Mouse (Mus musculus) ES-CJ7 (cell line): ENCODE data around the gene Smg6.

Source experiments
- DNase-seq: peaks from one replicate; pipeline ENCODE4 v3.0.0; 2011; ENCODE audit warnings: low read depth, low spot score

Gene Smg6

DNA sequence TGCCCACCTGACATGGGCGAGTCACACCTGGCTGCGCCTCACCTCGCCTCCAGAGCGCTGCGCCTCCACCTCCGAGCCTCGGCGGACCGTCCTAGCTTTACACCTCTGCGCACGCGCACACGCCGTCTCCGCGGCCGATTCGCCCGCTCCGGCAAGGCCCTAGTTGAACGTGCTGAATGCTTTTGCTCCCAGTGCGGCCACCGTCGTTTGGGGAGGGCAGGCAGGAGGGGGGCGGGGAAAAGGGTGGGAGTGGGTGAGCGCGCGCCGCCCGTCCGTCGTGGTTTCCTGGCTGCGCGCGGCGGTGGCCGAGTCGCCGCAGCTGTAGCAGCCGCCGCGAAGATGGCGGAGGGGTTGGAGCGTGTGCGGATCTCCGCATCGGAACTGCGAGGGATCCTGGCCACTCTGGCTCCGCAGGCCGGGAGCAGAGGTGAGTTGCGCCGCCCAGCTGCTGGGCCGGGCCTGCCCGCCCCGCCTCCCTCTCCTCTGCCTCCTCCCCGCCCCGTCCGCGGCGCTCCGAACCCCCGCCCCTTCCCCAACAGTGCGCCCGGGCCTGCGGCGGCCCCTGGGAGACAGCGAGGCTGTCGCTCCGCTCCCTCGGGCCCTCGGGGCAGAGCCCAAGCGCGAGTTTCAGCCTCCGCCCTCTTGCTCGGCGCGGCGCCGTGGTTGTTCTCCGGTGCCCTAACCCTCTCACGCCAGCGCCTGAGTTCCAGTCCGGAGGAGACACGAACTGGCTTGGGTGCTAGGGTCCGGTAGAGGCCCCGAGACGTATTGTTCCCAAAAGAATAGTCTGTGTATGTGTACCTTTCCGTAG lies at the start of gene Smg6, which contains the start of gene Srr:
TSS of gene Smg6 (plus strand) at position 247 of the 811 bp plus-strand sequence.
TSS of gene Srr (minus strand) at position 372 of the 811 bp plus-strand sequence.
- DNase-seq, result peak; percentile 98

DNA sequence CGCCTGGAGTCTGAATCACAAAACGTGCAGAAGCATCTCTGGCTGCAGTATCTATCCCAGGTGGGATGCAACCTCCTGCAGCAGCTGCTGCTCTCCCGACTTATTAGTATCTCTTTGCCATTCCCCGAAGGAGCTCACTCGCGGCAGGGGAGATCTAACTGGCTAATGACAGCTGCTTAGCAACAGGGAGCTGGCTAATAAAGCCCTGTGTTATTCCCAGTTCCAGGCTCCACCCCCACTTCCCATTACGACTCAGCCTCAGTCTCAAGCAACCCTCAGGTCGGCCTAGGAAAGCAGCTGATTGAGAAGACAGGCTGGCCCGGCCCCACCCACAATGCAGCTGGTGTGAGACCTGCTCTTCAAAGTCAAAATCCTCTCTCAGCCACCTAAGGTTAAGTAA lies 48.8 kb upstream of the Smg6 start:
- DNase-seq, result peak; percentile 85

DNA sequence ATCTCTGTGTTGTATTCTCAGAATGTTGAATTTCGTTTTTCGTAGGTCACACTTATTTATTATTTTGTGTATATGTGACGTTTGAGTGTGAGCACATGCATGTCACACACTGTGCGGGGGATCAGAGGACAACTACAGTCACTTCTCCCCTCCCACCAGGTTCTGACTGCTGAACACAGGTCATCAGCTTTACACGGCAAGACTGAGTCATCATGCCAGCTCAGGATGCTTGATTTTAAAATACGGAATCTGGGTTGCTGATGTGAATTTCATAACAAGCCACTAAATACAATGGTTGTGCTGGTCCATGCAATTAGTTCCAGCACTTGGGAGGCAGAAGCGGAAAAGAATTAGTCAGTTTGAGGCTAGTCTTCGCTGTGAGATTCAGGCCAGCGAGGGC lies 44.6 kb upstream of the Smg6 start:
- DNase-seq, result no peak

DNA sequence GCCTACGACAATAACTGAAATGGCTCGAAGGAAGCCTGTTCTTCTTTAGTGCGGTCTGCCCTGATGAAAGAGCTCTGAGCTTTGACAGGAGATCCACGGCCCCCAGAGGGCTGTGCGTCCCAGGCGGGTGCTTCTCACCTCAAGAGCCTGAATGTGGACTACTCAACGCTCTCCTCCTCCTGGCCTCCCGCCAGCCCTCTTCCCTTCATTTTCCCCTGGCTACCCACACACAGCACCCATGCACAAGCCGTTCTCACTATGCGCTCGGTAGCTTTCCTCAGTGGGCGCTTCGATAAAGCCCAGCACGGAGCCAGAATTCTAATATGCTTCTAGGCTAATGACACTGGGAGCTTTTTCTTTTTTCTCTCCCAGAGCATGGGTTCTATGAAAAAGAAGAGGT lies 43.6 kb upstream of the Smg6 start:
- no peak for DNase-seq

DNA sequence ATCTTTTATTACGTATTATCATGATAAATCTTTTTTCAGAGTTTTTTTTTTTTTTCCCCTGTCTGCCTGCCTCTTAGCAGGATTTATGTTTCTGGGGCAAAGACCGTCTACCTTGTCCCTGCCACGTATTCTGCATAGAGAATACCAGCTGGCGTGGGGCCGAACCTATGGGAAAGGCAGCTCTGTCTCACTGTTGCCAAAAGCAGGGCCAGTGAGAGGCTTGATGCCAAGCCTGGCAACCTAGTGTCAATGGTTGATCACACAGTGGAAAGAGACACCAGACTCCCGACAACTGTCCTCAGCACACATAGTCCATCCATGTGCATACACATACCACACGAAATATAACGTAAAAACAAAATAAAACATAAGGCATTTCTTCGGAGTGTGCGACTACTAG lies 42.5 kb upstream of the Smg6 start:
- no peak for DNase-seq

DNA sequence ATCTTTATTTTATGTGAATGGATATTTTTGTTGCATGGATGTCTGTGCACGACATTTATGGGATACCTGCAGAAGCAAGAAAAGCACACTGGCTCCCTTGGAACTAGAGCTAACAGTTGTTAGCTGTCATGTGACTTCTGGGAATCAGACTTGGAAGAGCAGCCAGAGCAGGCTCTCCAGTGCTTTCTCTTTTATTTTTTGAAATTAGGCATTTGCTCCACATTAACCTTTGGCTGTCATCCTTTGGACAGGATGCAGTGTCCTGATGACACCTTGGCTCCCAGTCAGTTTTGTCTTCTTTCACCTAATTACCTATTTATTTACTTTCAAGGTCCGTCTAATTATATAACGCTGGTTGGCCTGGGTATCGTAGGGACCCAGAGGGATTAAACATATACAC lies 31.0 kb upstream of the Smg6 start:
- DNase-seq, result no peak

DNA sequence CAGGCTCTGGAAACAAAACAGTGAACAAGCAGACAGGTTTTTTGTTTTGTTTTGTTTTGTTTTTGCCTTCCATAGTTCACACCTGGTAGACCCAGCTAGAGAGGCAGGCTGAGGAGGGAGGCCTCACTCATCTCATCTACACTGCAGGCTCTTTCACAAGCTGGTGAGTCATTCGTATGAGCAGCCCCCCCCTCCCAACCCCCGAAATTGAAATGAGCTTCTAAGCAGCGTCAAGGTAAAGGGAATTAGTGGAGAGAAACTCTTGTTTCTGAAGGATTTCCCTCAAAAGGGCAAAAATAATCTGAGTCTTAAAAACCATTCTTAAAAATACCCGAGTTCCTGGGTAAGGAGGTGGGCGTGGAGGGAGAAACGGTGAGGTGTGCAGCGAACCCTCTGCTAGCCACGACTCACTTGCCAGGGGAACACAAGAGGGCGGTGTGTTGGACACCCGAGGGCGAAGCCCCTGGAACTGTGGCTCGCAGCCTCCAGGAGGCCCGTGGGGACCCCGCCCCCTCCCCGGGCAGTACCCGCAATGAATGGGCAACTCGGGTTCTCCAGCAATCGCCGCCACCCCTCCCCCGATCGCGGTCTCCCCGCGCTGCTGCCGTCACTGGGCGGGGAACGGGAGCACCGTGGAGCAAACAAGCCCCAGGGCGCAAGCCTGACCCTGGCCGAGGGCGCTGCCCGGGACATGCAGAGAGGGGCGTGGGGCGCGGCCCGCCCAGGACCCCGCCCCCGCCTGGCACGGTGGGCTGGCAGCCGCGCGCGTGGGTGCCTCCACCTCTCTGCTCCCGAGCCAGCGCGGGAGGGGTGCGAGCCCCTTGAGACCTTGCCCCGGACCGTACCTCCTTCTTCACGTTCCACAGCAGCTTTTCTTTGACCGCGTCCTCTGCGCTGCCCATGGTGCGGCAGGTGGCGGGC lies 29.4 kb upstream of the Smg6 start:
- peak; percentile 61 for DNase-seq

DNA sequence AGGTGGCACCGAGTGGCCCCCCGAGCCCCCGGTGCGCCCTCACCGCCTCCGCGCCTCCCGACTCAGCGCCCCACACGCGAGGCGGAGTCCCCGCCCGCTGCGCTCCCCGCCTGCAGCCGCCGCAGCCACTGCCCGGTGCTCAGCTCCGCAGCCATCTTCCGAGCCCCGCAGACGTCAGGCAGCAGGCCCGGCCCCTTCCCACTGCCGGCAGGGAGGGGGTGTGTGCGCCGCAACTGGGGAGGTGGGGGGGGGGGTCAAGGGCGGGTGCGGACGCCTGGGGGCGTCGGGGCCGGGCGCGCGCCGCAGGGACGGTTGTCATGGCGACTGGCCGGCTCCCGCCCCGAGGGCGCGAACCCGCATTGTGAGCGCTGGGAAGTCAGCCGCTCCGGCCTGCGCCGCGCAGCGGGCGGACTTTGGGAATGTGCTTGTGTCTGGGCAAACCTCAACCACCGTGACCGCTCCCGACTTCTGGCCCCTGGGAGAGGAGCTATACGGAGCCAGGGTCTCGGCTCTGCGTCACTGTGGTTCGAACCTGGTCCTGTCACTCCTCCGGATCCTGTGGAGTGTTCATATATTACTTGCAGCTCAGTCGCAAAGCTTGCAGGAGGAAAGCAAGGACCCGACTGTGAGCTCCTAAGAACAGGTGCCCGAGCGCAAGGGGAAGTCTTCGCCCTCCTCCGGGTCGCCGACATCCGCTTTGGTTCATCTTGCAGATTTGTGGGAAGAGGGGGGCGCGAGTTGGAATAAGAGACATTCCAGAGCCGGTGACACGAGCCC lies 28.5 kb upstream of the Smg6 start, which contains the start of gene Sgsm2:
TSS of gene Sgsm2 (minus strand) at position 160 of the 777 bp plus-strand sequence.
- peak; percentile 85 for DNase-seq

DNA sequence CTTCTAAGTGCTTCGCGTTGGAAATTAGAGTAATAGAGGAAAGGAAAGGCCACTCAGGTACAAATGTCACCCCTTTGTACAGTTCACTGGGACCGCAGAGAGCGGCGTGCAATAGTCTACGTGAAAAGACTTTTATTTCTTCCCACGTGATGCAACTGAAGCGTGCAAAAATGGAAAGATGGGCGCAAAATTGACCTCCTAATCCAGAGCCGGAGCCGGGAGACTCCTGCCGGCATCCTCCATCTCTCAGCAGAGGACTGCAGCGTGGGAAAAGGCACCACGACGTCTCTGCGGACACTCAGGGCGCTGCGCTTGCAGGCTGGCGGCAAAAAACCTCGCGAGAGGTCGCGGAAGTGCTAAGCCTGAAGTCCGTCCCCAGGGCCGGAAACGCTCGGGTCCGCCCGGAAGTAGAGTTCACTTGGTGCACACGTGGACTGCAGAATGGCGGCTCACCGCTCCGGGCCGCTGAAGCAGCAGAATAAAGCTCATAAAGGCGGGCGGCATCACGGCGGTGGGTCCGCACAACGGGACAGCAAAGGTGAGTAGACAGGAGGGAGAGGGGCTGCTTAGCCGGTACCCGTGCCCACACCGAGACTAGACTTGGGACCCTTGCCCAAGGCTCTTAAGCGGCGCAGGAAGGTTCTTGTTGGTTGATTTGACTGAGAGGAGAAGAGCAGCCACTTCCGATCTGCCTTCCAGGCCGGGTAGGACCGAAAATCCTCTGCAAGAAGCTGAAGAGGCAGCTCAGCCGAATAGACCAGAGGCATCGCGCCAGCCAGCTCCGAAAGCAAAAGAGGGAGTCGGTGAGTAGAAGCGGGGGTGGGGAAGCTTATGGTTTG lies 27.7 kb upstream of the Smg6 start, which contains the start of gene Tsr1:
TSS of gene Tsr1 (plus strand) at position 394 of the 839 bp plus-strand sequence.
- DNase-seq, result peak; percentile 96

DNA sequence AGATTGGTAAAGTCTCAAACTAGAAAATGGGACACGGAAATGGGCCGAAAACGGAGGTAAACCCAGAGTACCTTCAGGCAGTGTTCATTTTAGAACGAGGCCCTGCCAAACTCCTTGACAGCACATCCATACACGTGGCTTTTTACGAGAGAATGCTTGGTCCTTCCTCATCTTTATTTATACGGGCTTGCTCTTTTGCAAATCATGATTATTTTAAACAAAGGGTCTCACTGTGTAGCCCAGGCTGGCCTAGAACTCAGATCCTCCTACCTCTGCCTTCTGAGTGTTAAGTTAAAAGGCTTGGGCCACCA lies 27.2 kb upstream of the Smg6 start:
- no peak for DNase-seq

DNA sequence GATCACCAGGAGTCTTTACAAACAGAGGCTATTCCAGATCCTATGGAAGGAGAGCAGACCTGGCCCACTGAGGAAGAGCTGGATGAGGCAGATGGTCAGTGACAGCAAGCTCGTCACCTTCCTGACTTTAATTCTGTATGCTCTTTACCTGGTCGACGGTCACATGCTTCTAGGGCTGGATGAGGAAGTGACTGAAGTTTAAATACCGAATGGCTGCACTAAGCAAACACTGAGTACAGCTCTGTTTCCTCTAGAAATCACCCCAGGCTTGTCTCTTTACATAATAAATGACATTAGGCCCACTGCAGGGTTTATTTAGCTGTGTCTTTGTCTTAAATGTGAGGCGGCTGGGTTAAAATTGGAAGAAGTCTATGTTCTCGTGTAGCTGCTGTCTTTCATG lies 24.1 kb upstream of the Smg6 start:
- DNase-seq, result no peak

DNA sequence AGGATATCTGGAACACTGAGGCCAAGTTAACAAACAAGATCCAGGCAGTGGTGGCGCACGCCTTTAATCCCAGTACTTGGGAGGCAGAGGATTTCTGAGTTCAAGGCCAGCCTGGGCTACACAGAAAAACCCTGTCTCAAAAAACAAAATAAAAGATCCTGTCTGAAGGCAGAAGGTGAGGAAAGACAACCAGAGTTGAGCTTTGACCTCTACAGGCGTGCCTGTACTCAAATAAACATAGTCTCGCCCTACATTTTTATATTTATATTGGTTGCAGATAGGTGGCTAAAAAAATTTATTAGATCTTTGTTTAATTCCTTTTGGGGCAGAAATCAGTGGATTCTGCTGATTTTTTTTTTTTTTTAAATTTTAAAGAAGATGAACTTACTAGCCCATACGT lies 23.2 kb upstream of the Smg6 start:
- no peak for DNase-seq

DNA sequence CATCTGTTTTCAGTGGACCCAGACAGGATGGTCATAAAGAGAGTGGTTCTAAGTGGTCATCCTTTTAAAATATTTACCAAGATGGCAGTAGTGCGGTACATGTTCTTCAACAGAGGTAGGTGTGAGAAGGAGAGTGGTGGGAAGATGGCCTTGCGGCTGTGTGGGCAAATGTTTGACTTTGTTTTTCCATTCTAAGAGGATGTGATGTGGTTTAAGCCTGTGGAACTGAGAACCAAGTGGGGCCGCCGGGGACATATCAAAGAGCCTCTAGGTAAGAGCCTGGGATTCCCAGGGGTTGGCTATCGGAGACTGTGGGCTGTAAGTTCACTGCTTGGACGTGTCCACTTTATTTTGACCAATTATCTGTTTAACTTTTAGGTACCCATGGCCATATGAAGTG lies 17.8 kb upstream of the Smg6 start:
- DNase-seq, result no peak

DNA sequence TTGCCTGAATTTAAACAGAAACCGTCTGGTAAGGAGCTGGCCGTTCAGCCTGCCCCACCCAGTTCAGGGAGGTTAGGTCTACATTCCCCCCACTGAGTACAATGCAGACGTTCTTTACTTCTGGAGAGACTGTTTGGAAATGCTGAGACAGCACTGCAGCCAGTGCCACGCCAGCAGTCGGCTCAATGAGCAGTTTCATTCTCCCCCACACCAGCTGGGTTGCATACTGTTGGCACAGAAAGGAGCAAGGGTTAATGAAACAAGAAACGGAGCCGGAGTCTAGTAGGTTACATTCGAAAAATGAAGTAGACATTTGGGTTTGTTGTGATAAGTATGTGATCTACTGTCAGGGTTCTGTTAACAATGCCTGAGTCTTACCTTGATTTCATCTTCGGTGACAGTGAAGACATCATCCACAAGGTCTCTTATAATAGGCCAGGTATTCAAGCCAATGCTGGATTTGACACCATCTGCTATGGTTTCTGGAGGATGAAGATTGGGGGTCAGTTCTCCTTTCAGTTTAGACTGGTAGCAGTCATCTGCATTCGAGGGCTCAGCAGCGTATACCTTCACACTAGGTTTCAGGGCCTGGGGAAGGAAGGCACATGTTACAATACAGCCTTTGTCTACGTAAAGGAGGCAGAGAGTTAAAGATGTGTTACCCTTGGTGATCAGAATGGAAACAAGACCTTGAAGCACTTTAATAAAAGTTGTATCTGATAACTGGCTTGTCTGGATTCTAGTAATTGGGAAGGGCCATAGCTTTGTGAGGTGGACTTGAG lies 16.8 kb upstream of the Smg6 start:
- no peak for DNase-seq

DNA sequence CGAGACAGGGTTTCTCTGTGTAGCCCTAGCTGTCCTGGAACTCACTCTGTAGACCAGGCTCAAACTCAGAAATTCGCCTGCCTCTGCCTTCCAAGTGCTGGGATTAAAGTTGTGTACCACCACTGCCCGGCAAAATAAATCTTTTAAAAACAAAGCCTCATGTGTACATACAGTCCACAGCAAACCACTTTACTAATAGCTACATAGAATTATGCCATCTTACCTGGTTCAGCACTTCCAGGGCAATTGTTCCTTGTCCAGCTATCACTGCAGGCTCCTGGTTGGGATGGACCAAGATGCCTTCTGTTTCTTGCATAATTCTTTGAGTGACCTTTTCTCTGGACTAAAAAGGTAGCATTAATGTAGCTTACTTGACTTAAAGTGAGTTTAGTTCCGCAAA lies 15.6 kb upstream of the Smg6 start:
- no peak for DNase-seq

DNA sequence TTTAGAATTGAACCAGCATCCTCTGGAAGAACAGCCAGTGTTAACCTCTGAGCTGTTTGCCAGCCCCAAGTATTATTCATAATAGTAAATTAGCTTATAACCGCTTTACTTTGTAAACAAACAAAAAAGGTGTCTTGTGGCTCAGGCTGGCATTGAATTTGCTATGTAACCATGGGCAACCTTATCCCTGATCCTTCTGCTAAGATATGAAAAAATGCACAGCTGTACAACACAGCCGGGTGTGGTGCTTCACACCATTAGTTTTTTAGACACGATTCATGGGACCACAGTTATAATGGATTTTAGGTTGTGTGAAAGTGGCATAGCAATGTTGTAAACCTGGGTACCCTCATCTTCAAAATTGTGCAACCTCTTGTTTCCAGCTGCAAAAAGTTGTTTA lies 13.1 kb upstream of the Smg6 start:
- no peak for DNase-seq

DNA sequence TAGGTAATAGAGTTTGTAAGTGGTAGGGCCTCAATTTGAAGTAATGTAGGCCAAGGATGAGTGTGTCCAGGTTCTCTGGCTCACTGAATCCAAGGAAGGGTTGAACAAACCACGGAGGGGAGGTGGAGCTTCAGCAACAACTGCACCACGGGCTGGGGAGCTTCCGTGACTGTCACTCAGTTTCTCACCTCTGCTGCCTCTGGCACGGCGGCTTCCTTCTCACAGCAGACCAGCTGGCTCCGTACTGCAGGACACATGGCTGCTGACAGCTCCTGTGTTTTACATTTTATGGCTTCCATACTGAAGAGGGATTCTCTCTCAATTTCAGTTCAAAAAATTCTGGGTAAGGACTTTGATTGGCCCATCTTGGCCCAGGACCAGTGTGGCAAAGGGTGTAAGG lies 6.4 kb upstream of the Smg6 start:
- no peak for DNase-seq

DNA sequence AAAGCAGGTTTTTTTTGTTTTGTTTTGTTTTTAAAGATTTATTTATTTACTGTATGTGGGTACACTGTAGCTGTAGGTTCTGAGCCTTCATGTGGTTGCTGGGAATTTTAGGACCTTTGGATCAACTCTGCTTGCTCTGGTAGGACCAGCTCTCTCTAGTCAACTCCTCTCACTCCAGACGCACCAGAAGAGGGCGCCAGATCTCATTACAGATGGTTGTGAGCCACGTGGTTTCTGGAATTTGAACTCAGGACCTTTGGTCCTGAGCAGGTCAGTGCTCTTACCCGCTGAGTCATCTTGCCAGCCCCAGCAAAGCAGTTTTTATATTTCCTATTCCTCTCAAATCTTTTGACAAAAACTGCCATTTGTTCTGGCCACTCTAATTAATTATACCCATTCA lies 1.5 kb upstream of the Smg6 start:
- peak; percentile 65 for DNase-seq

DNA sequence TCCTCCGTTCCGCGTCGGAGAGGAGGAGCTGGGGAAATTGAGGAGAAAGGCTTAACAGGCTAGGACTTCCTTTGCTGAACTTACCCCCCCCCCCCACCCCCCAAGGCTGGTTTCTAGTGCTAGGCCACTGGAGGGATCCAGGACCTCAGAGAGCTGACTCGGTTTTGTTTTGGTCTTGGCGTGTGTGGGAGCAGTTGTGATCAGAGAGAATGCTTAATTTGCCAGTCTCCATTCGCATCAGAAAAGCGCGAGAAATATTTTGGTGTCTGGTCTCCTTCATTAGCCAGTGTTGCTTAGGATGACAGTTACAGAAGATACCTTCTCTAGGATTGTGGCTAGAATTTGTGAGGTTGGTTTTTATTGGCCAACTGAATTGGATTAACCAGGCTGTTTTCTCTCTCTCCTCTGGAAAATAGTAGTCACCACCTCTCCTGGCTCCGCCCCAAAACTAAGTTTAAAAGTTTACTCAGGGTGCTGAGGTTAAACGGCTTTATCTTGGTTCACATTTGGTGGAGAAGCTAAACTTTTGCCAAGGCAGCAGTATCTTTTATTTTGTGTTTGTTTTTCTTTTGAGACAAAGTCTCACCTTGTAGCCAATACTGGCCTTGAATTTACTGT lies 874 bp downstream of the Smg6 start:
- no peak for DNase-seq

DNA sequence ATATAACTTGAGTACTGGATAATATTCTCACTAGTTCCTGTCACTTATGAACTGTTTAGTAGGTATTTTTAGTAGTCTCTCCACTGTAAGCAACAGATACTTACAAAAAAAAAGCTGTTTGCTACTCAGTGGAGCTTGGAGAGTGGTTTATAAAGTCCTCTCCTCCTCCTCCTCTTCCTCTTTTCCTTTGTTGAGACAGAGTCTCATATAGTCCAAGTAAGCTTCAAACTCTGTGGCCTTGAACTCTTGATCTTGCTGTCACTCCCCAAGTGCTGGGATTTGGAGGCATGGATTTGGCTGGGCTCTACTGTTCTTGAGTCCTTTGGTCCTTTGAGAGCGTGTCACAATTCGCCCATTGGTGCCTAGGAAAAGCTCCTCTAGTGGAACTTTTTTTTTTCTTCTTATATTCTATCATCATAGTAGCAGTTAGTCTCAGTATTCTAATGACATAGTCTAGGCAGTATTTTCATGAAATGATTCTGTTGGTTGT lies 1.7 kb downstream of the Smg6 start:
- no peak for DNase-seq
